Mouse (Mus musculus) liver (tissue): ENCODE measurements at regions not wholly inside any gene's neighbourhood (a gene's known extent, or its start where the extent isn't known, plus 50 kb on each side); places are given as distances from the start of the nearest gene placed in this dataset.
A peak's percentile ranks its signal among the peaks of the same experiment; 100 is the strongest.
"Not testable (repeated sequence)": the region's sequence is repeated elsewhere in the genome, so short reads cannot be mapped to it uniquely, and the experiment has no call there.

Source experiments
- DNase-seq: peaks from one replicate; pipeline ENCODE4 v3.0.0-alpha.2; 2020; ENCODE audit warnings: mixed read lengths

- DNase-seq = not testable (repeated sequence)
These were observed 95.1 kb downstream of the Stard3nl start for GRCm38 (mm10) chr13:19300320-19301011.

GRCm38 (mm10) chr13:19296325-19296724, 99.3 kb downstream of the Stard3nl start:
- no peak for DNase-seq

DNA sequence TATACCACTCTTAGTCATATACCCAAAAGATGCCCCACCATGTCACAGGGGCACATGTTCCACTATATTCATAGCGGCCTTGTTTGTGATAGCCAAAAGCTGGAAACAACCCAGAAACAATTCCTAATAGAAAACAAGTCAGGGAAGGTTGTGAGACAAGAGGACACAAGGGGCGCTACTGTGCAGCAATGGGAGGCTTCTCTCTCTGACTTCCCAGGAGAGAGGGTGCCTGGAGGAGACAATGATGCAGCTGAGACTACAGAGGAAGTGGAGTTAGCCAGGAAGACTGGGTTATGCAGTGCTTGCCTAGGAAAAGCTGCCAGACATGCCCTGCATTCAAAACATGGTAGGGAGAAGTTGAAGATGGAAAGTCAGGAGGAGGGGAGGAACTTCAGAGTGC, 102.6 kb downstream of the Stard3nl start:
- no peak for DNase-seq

DNA sequence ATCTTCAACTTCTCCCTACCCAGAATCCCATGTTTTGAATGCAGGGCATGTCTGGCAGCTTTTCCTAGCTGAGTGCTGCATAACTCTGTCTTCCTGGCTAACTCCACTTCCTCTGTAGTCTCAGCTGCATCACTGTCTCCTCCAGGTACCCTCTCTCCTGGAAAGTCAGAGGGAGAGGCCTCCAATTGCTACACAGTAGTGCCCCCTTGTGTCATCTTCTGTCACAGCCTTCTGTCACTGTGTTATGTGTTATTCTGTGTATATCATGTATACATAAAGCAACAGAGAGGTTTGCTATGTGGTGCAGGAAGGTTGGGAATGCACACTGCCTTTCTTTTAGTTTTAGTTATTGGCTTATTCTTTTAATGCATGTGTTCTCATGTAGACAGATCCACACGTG, 112.4 kb downstream of the Stard3nl start:
- no peak for DNase-seq

DNA sequence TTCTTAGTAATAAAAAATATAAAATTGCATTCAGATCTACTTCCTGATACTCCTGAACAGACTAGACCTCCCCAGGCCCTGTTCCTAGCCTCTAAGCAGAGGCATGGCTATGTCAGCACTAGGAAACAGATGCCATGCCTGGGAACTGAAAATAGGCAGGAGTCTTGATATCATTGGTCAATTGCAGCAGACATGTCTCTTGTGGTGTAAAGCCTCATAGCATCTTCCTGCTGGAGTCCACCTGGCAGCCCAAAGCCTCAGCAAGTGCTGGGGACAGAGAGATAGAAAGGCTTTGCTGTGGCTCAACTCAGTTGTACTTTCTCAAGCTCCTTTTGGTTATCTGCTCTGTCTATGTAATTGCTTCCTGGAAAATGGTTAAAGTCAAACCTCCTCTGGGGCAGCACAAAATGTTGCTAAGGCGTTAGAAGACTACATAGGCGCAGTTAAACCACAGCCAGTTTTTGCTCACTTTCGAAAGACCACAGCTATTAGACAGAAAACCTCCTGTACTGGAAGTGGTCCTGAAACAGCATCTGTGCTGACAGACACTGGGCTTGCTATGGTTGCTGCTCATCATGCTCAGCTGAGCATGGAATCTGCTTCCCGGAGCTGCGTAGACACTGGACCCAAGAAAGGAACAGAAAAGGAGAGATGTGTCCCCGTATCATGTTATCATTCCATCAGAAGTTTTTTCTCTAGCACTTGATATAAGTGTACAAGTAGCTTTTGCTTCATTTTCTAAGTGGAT, 122.9 kb downstream of the Stard3nl start:
- not testable (repeated sequence) for DNase-seq

DNA sequence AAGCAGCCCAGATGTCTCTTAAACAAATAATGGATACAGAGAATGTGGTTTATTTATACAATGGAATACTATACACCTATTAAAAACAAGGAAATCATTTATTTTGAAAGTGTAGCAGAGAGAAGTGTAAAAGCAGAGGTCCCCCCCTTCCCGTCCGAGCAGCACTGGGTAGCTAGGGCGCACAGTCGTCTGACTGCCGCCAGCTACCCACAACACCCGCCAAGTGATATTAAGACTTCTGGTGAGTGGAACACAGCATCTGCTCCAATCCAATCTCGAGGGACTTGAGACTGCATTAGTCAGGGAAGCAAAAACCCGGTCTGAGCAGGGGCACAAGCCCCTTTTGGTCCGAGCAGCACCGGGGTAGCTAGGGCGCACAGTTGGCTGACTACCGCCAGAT, 130.6 kb downstream of the Stard3nl start:
- DNase-seq = not testable (repeated sequence)

- not testable (repeated sequence) for DNase-seq
These were observed 149.0 kb downstream of the Stard3nl start for GRCm38 (mm10) chr13:19246558-19246957.

GRCm38 (mm10) chr13:19242580-19242979, 153.0 kb downstream of the Stard3nl start:
- DNase-seq = not testable (repeated sequence)

GRCm38 (mm10) chr13:19236340-19236739, 159.3 kb downstream of the Stard3nl start:
- peak; percentile 47 for DNase-seq

DNA sequence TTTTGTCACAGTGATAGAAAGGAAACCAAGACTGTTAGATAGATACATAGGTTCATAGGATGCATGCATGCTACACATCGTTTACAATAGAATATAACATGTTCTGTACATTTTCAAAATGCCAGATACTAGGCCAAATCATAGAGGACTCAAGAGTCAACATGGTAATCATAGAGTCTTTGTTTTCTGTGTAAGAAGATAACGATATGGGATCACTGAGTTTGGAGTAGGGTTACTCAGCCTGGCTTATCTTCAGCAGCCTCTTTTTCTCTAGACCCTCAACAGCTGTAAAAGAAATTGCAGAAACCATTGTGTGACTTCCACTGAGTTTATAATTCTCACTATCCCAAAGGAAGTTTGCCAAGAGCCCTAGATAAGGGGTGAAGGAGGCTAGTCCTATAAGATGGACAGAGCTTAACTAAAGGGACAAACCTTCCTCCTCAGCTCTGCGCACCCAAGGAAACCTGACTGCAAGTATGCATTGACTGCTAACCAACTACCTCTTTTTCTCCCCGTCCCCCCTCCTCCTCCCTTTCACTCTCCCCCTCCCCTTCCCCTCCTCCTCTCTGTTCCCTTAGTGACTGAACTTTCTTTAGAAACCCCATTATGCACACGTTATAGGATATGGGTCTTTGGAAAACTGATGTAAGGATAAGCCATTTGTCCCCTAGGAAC, 160.8 kb downstream of the Stard3nl start:
- DNase-seq = no peak

DNA sequence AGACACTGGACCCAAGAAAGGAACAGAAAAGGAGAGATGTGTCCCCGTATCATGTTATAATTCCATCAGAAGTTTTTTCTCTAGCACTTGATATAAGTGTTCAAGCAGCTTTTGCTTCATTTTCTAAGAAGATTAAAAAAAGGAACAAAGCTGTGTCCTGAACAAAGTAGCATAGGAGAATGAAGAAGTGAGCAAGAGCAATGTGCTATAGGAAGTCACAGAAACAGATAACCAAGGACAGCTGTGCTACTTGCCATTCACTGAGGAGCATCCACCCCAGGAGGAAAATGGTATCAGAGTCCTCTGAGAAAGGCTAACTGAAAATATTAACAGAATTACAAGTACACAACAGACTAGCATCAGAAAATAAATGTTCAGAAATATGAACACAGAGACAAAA, 175.6 kb downstream of the Stard3nl start:
- not testable (repeated sequence) for DNase-seq

DNA sequence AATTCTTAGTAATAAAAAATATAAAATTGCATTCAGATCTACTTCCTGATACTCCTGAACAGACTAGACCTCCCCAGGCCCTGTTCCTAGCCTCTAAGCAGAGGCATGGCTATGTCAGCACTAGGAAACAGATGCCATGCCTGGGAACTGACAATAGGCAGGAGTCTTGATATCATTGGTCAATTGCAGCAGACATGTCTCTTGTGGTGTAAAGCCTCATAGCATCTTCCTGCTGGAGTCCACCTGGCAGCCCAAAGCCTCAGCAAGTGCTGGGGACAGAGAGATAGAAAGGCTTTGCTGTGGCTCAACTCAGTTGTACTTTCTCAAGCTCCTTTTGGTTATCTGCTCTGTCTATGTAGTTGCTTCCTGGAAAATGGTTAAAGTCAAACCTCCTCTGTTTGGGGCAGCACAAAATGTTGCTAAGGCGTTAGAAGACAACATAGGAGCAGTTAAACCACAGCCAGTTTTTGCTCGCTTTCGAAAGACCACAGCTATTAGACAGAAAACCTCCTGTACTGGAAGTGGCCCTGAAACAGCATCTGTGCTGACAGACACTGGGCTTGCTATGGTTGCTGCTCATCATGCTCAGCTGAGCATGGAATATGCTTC, 176.1 kb downstream of the Stard3nl start:
- not testable (repeated sequence) for DNase-seq

DNA sequence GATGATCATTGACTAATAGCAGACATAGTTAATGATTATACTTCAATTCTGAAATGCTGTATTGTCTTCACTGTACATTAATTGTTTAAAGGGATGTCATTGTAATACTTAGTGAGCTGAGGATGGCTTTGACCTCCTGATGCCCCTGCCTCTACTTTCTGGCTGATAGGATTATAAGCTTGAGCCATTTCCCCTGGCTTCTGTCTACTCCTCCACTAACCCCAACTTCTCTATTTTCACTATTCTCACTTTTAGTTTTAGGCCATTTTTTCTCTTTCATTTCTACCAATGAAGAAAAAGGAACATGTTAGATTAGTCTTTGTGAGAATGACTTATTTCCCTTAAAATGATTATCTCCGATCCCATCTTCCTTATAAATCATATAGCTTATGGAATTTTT, 190.9 kb downstream of the Stard3nl start:
- no peak for DNase-seq

GRCm38 (mm10) chr13:19202320-19202719, 193.3 kb downstream of the Stard3nl start:
- not testable (repeated sequence) for DNase-seq
